Mouse (Mus musculus) liver (tissue): Measurements from ENCODE around the gene BC049352.

ENCODE experiments used
- DNase-seq: peaks from one replicate; pipeline ENCODE4 v3.0.0-alpha.2; 2020; ENCODE audit warnings: mixed read lengths

BC049352 gene

DNA sequence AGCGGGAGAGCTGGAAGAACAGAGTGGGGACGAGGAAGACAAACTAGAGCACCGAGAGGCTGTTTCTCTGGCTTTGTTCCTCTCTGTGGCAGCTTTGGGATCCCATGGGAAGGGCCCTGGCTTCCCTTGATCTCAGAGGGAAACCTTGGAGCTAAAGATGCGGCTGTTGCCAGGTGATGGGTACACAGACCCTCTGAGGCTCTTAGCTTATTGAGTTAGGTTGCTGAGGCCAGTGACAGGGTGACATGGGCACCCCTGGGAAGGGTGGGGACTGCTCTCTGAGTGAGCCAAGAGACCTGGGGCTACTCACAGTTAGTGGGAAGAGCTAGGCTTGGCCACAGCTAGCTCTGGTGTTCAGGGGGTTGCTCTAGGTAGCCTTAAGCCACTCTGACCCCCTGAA lies 13.7 kb downstream of the BC049352 start:
- no peak for DNase-seq

DNA sequence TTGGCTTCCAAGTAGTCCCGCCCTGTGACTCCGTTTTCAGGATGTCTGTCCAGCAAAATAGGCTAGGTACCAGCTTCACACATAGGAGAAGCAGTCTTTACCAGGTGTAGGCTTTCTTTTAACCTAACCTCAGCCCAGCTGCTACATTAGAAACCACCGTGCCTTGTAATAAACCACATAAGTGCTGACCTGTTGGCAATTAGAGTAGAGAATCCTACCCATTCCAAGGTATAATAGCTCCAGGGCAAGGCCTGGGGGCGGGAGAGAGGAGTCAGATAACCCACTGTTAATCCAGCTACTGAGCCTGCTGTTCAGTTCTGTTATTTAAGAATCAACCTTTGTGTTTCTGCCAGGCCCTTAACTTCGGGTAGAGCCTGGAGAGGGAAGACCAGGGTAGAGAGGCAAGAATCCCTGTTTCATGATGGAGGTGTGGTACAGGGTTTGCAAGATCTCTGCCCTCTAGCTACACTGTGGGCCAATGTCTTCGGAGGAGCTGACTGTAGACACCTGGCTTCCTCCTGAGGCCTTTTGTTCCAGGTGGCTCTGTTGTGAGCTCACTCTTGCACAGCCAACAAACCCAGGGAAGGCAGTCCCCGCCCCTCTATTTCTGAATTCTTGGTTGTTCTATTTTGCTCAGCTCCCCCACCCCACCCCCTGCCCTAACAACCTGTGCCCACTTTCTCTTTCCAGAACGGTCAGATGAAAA lies 14.5 kb downstream of the BC049352 start:
- no peak for DNase-seq

DNA sequence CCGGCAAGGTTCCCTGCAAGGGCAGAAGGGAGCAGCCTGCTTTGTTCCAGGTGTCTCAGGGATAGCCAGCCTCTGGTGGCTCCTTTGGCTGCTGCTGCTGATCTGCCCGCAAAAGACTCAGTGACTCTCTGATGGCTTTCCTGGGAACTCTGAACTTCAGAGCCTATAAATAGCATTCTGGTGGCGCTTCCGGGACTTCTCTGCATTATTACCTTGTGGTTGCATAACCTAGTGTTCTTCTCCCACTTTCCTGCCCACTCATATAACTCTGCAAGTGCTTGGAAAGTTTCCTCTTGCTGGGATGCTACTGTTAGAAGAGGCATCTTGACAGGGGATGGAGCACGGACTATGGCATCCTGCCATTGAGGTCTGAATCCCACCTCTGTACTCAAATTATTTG lies 15.7 kb downstream of the BC049352 start:
- DNase-seq = no peak

DNA sequence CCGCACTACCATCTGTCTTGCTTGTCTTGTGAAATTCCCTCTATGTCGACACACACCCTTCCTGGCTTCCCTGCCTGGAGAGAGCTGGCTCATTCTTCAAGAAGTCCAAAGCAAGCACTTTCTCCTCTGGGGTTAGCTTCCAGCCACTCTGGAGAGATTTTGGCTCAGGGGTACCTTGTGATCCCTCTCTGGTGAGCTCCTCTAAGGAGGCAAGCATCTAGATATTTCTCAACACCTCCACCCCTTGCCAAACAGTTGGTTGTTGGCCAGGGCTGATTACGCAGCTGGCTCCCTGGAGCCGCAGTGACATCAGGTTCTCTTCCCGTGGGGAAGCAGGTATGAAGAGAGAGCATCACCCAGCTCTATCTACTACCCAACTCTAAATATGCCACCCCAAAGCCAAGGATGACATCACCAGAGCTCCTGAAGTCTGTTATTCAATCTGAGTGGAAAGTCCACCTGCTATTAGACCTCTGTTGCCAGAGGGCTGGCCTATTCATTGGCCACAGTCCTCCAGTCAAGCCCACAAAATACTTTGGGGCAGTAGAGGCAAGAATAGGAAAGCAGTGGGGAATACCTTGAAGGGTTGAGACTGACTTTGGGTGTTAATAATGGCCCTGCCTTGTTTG lies 19.6 kb downstream of the BC049352 start:
- no peak for DNase-seq

DNA sequence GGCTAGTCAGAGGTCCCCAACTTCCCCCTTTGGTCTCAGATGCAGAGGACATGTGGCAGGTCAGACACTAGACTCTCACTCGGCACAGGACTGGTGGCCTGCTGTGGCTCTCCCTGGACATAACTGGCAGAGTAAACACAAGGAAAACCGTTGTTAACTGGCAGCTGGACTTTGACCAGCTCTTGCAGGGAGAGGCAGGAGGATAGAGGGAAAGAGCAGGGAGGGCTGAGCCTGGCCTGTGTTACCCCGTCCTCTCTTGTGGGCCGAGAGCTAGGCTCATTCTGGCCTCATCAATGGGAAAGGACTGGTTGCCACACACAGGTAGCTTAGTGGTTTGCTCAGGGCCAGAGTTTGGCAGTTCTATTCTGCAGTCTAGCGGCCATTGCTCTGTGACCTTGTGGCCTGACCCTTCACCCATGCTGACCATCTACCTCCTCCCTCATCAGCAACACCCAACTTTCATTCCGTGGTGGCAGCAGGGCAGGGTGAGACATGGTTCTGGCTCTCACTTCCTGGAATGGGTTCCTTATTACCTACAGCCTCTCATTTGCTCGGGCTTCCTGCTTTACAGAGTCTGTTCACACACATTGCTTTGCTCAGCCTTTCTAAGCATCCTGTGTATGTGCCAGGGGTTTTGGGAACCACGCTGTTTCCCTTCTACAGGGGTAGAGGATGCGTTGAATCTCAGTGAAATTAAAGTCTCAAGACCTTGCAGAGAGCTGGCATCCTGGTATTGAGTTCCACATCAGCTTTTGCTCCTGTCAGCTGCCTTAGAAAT lies 20.4 kb downstream of the BC049352 start:
- no peak for DNase-seq

DNA sequence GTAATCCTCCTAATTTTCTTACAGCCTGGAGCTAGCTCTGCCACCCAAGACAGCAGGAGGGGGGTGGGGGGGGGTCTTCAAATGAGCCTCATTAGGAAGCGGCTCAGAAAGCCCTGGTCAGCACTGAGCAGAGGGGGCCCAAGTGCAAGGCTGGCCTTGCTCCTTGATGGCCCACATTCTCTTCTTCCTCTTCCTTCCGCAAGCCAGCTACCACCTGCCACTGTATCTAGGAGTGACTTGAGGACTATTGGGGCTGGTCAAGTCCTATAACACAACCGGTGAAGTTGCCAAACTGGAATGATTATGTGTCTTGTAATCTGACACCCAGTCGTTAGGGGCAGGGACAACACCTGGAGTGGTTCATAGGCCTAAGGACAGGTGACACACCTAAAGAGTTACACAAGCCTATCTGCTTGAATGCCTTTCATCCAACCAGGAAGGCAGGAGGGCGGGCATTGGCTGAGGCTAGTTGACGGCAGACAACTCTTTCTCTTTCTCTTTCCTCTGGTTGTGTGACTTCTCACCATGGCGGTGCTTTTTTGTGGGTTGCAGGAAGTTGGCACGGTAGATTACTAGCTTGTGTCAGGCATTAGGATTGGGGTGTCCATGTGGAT lies 22.1 kb downstream of the BC049352 start, which contains the start of gene Tmprss4:
Tmprss4 (minus strand) TSS at position 296 of the 614 bp plus-strand sequence.
- DNase-seq = no peak

DNA sequence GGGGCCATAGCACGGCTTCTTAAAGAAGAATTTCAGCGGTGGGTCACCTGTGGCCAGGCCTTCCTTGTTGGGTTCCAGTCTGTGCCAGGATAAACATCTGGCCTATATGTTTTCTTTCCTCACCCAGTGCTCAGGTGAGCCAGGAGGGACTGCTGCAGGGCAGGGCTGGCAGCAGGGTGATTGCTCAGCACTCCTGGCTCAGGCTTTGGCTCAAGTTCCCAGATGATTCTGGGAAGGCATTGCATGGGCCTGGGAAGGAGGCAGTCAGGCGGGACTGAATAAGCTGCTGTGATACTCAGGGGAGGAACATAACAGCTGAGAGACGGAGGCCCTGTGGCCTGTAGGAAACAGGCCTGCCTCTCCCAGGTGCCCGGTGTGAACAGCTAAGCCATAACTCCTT lies 23.3 kb downstream of the BC049352 start:
- DNase-seq = no peak

DNA sequence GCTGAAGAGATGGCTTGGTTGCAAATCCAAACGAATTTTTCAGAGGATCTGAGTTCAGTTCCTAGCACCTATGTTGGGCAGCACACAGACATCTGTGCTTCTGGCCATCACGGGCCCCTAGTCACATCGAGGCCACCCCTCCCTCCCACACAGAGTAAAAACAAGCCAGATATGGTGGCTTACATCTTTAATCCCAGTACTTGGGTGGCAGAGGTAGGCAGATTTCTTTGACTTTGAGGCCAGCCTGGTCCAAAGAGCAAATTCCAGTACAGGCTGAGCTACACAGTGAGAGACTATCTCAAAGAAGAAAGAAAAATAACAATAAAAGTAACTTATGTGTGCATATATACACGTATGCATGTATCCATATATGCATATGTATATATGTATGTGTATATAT lies 24.3 kb downstream of the BC049352 start:
- no peak for DNase-seq

DNA sequence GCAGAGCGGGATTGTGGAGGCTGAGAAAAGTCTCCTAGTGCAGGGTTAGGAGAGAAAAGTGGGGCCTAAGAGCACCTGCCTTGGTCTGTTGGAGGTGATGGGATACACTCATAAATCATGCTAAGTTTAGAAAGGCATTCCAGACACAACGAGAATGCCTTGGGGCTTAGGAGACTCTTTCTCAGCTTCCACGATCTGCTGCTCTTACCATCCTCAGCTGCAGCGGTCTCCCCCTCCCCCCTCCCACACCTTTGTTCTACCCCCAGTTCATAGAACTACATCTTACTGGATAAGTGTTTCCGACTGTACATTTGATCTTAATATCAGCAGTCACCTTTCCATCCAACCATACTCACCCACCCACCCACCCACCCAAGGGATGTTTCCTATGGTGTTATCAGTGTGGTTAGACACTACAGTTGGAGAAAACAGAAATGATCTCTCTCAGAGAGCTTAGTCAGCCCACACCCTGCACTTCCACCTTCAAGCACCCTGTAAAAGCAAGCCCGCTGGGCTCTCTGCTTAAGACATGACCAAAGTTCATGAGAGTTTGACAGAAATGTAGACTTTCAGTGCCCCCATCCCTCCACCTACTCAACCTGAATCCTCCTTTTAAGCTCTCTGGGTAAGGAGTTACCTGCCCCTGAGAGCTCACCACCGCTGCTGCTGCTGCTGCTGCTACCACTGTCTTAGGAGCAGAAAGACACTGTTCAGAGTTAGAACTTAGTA lies 25.4 kb downstream of the BC049352 start:
- DNase-seq = no peak

DNA sequence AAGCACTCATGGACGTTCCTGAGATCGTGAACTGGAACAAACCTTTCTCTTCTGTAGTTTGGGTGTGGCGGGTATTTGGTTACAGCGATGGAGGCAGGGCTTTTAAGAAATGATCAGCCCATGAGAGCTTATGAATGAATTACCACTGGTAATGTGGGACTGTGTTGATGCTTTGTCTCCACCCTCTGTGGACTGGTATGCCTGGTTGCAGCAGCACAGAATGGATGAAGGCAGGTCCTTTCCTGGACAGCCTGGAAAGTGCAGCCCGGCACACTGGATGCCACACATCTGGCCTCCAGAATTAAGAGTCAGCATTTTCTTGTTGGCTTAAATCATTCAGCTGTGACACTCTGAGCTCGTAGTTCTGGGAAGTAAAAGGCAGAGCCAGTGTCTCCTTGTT lies 30.2 kb downstream of the BC049352 start:
- DNase-seq = no peak

DNA sequence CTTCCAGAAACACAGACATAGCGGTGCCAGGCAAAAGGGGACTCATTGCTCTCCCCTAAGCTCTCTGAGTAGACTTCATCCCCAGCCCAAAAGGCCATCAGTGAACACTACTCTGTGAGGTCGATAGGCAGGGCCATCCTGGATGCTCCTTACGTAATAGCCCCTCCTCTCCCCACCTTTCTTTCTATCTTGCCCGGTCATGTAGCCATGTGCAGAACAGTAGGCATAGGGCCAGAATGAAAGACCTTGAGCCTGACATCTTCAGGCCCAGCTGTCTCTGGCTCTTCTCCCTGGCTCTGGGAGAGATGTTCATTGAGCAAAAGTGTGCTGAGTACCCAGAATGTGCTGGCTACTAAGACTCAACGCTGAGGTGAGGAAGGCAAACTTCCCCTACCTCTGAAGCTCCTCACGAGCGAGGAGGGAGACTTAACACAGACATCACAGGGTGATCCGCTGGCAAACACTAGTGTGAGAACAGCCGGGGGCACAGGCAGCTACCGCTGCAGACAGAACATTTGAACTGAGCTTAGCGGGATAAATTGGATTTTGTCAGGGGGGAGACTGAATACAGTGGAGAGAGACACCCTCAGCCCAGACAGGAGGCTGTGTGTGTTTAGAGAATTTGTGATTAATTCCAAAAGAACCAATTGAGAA lies 33.8 kb downstream of the BC049352 start:
- no peak for DNase-seq

DNA sequence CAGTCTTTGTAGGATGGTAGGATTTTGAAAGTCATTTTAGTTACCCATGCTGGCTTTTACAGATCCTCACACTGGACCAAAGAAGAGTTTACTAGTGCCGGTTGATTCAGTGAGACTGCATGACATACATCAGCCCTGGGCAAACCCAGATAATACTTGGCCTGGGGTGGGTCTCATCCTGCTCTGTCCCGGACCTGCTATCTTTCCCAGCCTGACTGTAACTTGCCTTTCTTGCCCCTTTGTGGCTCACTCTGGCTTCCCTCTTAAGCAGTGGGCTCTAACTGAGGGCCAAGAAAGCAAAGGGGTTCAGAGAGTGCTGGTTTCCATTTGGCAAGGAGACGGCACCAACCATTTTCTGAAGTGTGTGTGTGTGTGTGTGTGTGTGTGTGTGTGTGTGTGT lies 37.8 kb downstream of the BC049352 start:
- DNase-seq = no peak

DNA sequence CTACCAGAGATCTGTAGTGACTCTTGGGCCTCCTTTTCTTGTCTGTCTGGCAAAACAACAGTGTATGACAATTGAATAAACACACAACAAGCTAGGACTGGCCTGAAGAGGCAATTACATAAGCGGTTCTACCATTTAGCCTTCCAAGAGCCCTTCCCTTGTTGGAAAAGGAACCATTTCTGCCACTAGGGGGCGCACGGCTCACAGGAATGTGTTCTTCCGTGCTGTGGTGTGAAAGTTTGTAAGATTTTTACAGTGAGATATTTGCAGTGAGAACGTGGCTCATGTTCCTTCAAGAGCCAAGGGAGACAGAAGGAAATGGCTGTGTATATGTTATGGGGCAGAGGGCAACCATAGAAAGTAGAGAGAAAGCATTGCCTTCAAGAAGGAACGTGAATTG lies 39.8 kb downstream of the BC049352 start:
- DNase-seq = peak; percentile 83

DNA sequence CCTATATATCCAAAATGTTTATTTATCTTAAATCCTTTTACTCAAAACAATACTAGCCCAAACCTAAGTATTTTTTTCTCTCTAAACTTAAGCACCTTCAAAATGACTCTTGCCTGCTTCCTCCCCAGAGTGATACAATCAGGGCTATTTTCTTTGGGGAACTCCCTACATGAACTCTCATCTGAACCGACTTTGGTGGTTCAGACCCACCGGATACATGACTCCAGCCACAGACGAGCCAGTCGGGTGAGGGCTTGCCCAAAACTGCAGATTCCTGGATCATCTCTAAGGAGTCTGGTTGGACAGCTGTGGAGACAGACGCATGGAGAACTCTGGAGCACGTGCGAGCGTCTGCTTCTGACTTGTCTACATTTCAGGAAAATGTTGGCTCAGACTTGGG lies 47.6 kb downstream of the BC049352 start:
- DNase-seq = no peak

DNA sequence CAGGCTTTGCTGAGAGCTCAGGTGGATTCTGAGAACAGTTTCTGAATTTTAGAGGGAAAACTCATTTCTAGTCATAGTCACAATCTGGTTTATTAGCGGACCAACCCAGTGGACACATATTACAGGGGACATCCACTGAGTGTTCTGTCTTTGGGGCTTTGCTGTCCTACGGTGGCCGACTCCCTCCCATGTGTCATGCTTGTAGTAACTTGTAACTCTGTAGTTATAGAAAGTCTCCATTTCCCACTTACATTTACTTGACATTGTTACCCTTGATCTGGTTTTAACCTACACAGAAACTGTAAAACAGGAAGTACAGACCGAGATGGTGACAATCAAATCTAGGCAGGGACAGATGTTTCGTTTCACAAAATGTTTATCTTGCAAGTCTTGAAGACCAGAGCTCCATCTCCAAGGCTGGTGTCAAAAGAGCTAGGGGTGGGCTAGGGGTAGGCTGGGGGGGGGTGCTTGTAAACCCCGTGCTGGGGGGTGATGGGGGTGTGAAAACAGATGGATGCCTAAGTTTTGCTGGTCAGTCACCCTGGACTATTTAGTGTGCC lies 53.9 kb downstream of the BC049352 start:
- no peak for DNase-seq

DNA sequence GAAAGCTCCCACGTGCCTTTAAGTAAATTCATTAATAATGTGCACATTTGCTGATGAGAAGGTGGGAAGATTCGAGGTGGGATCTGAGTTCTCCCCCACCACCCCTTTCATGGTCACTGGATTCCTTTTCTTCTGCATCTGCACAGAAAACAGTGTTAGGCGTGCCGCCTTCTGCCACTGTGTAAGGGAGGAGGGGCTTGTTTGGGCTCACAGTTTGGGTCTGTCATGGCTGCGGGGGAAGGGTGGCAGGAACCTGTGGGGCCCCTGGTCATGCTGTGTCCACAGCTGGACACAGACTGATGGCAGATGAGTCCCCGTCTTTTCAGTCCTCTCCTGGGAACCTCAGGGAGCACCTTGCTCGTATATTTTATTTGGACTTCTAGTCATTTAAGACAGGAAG lies 54.9 kb downstream of the BC049352 start:
- no peak for DNase-seq

DNA sequence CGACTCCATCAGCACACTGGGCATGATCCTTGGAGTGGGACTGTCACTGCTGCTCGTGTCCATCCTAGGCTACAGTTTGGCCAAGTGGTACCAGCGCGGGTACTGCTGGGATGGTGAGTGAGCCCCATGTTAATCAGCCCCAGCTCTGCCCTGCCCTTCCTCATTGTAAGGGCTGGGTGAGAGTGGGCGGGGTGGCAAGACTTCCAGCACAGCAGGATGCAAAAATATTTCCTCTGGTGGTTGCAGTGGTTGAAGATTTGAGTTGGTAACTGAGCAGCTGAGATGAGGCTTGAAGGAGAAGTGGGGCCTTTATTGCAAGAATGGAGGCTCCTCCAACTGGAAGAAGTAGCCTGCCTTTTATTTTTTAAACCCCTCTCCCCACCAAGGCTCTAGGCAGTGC lies 59.6 kb downstream of the BC049352 start:
- DNase-seq = no peak

DNA sequence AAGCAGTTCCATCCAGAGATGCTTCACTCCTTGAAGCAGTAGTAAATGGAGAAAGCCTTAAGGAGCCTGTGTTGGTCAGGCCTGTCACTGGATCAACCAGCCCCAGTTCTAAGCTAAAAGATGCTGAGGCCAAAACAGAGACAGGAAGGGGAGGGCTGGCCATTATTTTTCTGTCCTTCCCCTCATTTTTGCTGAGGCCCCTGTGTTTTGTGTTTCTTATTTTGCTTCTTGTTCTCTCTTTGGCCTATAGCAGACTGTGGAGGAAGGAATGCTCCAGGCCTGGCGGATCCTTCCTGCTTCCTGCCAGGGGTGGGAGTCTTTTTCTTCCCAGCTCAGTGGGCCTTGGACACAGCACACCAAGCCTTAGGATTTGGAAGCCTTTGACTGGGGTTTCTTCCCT lies 63.6 kb downstream of the BC049352 start:
- no peak for DNase-seq

DNA sequence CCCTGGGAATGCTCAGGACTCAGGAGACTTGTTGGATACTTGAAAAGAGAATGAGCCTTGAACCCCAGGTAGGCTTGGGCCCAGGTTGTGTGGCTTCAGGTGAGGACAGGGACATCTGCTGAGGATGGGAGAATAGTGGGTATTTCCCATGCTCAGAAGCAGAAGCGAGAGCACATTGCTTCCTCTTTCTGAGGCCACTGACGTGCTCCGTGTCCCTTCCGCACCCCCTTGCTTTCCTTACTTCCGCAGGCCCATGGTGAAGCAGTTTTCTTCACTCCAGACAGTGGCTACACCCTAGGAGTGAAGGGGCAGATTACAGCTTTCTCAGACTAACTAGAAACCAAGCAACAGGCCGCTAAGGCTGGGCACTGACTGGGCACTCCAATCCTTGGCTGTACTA lies 64.3 kb downstream of the BC049352 start:
- peak; percentile 21 for DNase-seq

DNA sequence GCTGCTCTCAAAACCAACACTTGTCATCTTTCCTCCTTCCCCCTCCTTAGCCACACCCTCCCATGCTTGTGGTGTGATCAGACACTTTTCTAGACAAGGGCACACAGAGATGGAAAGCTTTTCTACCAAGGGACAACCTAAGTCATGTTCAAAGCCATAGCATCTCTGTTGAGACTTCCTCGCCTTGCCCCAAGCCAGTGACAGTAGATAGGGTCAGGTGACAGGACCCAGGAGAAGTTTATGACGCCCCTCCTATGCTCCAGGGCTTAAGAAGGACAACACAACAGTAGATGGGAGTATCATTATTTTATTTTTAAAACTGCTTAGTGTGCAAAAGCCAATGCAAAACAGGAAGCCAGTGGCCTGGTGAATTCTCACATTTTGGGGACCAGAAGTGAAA lies 65.7 kb downstream of the BC049352 start:
- no peak for DNase-seq

DNA sequence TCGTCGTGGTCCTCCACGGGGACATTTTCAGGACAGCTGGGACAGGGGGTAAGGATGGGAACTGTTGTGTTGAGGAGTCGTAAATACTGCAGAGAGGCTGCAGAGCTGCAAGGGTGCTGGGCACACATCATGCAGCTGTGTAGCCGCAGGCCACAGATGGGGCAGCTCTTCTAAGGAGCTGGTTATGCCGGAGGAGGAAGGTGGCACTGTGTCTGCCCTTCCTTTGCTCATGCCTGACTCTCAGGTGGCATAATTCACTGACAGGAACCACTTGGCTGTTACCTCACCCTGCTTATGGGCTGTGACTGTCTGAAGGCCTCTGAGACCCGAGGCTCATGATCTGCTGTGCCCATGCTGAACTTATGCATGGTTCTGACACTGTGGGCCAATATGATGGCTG lies 68.5 kb downstream of the BC049352 start:
- DNase-seq = no peak

DNA sequence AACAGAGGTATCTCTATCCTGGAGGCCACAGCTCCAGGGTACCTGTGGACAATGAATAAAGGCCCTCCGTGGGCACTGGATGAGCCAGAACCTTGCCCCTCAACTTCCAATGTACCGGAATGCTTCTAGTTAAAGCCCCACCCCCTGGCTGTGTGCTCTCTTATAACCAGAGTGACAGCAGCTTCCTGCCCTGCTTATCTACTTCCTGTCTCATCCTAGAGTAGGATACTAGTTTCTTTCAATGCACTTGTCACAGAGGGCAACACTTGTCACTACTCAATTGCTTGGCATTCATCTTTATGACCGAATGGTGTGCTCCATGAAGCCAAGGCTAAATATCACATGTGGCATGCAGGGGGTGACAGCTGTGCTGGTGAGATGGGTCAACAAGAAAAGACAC lies 69.5 kb downstream of the BC049352 start:
- no peak for DNase-seq
